Mouse (Mus musculus) right cerebral cortex, postnatal 25 days (tissue): ENCODE measurements around the gene Arhgap24.
A peak's percentile ranks its signal among the peaks of the same experiment; 100 is the strongest.
"Not testable (repeated sequence)": the region's sequence is repeated elsewhere in the genome, so short reads cannot be mapped to it uniquely, and the experiment has no call there.

Source experiments
- DNase-seq: peaks from one replicate; pipeline ENCODE4 v3.0.0; 2022

The Arhgap24 gene

DNA sequence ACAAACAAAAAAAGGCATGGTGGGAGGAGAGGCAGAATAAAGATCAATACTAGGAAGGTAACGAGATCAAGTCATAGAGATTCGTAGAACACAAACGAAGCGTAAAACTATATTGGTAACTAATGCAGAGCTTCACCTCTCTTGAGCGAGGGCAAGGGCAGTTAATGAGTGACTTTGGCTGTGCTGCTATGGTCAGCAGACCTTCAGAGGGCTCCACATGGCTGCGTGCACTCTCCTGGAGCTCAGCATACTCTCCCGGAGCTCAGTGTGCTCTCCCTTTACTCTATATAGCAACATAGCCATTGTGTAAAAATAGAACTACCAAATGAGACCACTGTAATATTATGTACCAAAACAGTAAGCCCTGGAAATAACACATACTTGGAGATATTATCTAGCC lies 336.4 kb downstream of the Arhgap24 start:
- DNase-seq = no peak

DNA sequence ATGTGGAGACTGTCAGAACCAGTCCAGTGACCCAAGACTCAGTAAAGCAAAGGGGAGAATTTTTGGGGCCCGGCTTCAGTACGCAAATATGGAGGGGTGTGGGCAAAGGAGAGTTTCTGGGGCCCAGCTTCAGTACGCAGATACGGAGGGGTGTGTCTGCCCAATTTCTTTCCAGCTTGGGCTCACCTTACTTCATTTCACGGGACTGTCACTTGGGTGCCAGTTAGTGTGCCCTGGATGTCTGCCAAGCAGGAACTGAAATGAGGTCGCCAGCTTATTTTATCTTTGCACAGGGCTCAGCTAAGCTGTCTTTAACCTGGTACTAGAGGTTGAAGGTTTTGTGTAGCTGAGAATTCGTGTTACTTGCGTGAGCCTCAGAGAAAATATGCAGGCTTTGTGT lies 344.3 kb downstream of the Arhgap24 start:
- no peak for DNase-seq

DNA sequence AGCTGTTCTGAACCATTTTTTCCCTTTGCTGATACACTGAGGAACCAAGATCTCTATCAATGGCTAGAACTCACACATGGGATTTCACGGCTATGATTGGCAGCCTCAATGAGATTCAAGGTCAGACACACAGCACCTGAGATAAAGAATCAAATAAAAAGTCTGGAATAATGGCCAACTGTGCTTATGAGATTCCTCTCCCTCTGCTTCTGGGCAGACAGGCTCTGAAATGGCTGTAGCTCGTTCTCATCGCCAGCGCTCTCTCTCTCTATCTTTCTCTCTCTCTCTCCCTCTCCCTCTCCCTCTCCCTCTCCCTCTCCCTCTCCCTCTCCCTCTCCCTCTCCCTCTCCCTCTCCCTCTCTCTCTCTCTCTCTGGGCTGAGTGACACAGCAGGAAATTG lies 357.9 kb downstream of the Arhgap24 start:
- DNase-seq = no peak

GRCm38 (mm10) chr5:102843934-102844709 lies 362.9 kb downstream of the Arhgap24 start:
- no peak for DNase-seq

DNA sequence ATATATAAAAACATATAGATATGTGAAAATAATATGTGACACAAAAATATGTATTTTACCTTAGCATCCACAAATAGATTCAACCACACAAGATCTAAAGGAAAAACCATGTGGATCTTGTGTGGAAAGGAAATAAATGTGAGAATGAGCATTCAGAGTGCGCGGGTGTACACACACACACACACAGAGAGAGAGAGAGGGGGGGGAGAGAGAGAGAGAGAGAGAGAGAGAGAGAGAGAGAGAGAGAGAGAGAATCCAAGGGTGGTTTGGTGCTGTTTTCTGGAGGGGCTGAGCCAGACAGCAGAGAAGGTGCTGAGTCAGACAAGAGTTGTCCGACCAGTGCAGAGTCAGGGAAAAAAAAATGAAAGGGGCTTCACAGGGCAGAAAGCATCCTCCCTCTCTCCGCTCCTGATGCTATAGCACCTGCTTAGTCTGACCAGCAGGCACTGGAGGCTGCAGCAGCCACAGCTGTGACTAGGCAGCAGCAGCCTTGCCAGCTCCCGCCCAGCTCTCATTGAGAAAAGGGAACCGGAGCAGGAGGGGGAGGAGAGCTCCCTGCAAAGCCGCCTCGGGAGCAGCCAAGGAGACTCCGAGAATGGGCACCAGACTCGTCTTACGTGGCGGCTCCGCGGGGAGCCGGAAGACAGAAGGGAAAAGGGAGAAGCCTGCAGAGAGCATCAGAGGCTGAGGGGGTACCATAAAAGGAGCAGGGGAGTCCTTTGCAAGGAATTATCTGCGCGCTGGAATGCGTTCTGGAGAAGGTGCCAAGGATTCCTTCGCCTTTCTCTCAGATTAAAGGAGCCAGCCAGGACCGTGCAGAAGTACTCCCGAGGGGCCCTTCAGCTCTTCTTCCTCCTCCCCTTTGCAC lies 363.8 kb downstream of the Arhgap24 start:
- DNase-seq = peak; percentile 85

- DNase-seq = no peak
These were observed 364.6 kb downstream of the Arhgap24 start for GRCm38 (mm10) chr5:102845800-102846199.

DNA sequence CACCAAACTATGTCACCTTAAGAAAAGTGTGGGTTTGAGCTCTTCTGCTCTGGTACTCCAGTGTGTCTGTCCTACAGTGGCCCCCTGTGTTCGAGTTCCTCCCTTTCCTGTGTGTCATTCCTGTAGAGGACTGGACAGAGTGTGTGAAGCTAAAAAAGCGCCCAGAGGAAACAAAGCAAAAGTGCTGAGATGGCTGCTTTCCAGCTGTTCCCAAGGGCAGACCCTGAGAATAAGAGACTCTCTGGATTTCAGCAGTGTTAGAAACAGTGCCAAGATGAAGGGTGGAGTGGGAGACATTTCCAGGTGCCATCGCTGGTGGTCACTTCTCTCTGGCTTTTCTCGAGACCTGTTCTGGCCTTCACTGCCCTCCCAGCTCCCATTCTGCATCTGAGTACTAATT lies 366.7 kb downstream of the Arhgap24 start:
- no peak for DNase-seq

- no peak for DNase-seq
These were observed 370.6 kb downstream of the Arhgap24 start for GRCm38 (mm10) chr5:102851761-102852160.

GRCm38 (mm10) chr5:102853750-102854149 lies 372.6 kb downstream of the Arhgap24 start:
- DNase-seq = no peak

DNA sequence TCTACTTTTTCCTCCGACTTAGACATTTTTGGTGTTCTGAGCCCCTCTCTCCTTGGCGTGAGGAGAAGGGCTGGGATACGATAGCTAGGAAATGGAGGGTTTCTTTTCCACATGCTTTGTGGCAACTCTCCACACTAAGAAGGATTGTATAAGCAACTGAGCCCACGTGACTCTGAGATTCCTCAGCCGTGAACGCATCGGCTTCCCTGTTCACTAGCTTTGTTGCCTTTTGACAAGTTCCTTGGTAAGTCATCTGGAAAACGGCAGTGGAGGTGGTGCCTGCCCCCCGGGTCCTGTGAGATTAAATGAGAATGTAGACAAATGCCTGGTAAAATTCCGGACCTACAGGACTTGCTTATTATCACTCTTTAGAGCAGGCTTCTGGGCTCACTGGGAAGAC lies 374.6 kb downstream of the Arhgap24 start:
- no peak for DNase-seq

GRCm38 (mm10) chr5:102858047-102858446 lies 376.9 kb downstream of the Arhgap24 start:
- DNase-seq = no peak

DNA sequence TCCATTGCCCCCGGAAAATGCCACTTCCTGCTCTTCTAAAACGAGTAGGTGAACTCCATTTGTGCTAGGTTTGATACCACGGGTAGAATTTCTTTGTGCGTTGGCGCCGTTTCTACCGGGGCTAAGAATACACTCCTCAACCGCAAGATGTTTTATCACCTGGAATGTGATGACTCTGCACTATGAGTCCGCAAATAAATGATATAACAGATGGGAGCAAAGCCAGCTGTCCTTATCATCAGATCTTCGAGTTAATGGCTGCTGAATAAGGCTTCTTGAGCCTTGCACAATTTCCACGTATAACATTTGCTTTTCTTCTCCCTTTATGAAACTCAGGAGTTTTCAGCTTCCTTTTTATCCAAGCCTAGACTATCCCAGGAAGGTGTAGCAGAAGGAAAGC lies 378.6 kb downstream of the Arhgap24 start:
- DNase-seq = no peak

DNA sequence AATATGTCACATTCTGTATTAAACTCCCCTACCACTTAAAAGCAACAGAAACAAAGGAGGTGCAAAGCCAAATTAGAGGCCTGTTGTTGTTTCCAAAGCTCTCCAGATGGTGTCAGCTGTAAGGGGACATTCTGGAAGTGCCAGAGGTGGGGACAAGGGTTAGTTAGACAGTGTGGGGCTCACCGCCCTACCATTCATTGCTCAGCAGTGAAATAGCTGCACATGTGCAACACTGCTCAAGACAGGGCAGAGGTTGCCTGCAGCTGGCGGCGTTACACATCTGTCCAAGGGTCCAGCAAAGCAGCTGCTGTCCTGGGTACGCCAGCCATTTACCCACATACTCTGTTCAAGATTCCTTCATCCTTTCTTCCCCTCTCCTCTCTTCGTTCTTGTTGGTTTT lies 387.0 kb downstream of the Arhgap24 start:
- no peak for DNase-seq

GRCm38 (mm10) chr5:102872996-102873395 lies 391.8 kb downstream of the Arhgap24 start:
- DNase-seq = not testable (repeated sequence)

DNA sequence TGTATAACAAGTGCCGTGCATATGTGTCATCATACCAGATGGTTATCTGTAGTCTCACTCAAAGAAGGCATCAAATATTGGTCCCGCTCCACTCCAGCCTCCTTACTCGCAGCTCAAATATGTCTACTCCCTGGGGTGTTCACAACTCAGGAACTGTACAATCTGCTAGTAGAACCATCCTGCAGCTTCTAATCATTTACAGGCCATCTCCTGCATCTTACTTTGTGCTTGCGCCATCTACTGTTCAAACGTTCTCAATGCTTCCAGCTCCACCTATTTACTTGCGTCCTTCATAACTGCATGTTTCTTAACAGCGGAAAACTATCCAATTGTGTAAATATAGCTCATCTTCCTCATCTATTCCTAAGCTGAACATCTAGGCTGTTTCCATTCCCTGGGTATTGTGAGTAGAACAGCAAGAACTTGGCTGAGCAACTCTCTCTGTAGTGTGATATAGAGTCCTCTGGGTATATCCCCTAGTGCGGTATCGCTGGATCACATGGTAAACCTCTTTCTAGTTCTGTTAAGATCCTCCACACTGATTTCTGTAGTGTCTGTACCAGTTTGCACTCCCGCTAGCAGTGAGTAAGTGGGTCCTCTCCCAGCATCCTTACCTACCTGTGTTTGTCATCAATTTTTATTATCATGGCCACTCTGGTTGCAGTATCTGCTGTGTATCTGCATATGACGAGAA lies 393.6 kb downstream of the Arhgap24 start:
- DNase-seq = peak; percentile 22

DNA sequence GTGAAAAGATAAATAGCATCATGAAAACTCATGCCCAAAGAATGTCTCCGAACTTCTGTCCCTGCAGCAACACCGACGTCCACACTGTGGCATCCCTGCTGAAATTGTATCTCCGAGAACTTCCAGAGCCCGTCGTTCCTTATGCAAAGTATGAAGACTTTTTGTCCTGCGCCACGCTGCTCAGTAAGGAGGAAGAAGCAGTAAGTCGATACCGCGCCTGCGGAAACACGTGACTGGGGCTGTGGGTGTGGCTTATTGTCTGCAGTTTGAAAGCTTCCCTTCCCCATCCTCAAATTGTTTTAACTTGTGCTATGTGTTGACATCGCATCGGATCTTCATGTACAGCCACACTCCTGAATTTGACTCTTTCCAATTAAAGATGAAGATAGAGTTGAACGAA lies 394.4 kb downstream of the Arhgap24 start:
- DNase-seq = no peak

GRCm38 (mm10) chr5:102888482-102889162 lies 407.4 kb downstream of the Arhgap24 start:
- no peak for DNase-seq

- no peak for DNase-seq
These were observed 407.9 kb downstream of the Arhgap24 start for GRCm38 (mm10) chr5:102889163-102889488.

DNA sequence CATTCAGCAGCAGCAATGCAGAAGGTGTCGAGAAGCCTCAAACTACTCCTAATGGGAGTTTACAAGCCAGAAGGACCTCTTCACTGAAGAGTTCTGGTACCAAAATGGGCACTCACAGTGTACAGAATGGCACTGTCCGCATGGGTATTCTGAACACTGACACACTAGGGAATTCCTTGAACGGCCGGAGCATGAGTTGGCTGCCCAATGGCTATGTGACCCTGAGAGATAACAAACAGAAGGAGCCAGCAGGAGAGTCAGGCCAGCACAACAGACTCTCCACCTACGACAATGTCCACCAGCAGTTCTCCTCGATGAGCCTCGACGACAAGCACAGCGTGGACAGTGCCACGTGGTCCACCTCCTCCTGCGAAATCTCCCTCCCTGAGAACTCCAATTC lies 411.0 kb downstream of the Arhgap24 start:
- DNase-seq = no peak

DNA sequence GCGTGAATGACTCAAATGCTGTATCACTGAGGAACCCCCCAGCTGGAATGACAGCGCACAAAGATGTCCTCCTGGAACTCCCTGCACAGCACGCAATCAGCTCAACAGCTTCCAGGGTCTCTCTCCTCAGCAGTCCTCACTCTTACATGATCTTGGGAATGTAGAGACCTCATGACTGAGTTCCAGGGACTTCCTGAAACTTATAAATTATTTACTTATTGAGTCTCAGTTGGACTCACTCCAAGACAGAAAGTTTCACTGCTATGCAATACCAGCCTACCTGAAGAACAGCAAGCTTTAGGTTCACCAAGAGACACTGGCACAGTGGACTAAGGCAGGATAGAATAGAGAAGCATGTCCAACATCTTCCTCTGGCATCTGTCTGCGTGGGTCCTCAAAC lies 417.1 kb downstream of the Arhgap24 start:
- no peak for DNase-seq

DNA sequence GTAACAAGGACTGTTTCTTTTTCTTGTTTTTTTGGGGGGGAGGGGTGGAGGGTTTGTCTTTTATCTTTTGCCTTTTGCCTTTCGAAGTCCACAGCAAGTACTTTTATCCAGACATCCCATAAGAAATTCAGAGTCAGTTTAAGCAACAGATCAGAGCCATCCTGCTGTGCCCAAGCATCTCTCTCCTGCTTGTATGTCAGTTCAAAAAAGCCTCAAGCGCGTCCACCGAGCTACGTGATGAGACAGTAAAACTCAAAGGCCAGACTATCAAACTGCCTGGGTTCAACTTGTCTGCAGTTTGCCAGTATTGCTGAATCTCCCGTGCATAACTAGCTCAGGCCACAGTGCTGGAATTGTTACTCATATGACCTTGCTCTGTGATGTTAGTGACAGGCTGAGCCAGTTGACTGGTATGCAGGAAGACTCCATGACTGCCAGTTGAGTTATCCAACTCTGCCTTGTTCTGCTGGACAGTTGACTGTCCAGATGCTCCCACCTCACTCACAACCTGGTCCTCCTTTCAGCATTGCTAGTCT lies 418.6 kb downstream of the Arhgap24 start:
- no peak for DNase-seq

- DNase-seq = no peak
These were observed 420.0 kb downstream of the Arhgap24 start for GRCm38 (mm10) chr5:102901176-102901575.

GRCm38 (mm10) chr5:102903487-102903886 lies 422.3 kb downstream of the Arhgap24 start:
- no peak for DNase-seq
